Mouse (Mus musculus) ES-E14 (cell line): Measurements from ENCODE around the gene Lrrc57.

Experiments
- CHD2 ChIP-seq: IDR thresholded peaks from 2 replicates; pipeline ENCODE4 v1.6.1; 2014; ENCODE audit warnings: mild to moderate bottlenecking, low read depth, low read length, inconsistent platforms
- HCFC1 ChIP-seq: IDR thresholded peaks from 2 replicates; pipeline ENCODE4 v1.6.1; 2012; ENCODE audit warnings: low read length, inconsistent platforms, borderline replicate concordance; ENCODE audit not compliant: insufficient read depth
- MAFK ChIP-seq: IDR thresholded peaks from 2 replicates; pipeline ENCODE4 v1.6.1; 2014; ENCODE audit warnings: mild to moderate bottlenecking, low read depth, low read length, inconsistent platforms; ENCODE audit not compliant: insufficient read depth
- ZC3H11A ChIP-seq: IDR thresholded peaks from 2 replicates; pipeline ENCODE4 v1.6.1; 2012; ENCODE audit warnings: low read depth, mild to moderate bottlenecking, inconsistent platforms, low read length, borderline replicate concordance
- ZNF384 ChIP-seq: IDR thresholded peaks from 2 replicates; pipeline ENCODE4 v1.6.1; 2012; ENCODE audit warnings: low read depth, low read length, inconsistent platforms

GRCm38 (mm10) chr2:120566886-120567797 lies 42.2 kb downstream of the Lrrc57 start, which contains the start of gene Snap23:
- TF ChIP-seq ZNF384 (no peak), ZC3H11A (no peak), HCFC1 (no peak), MAFK (no peak), CHD2 (no peak)
